Mouse (Mus musculus): ENCODE measurements around the gene Nrip1. TPM values are rescaled to one million over a fixed set of nuclear protein-coding genes. Genes with fewer than 3 reads are reported as not detected.

Gene Nrip1
- total RNA-seq, 1 experiment, result 11.8 TPM

- Histone ChIP-seq H3K4me3 (ENCODE audit: insufficient read depth in 1 of 2, low read depth in 1 of 2, low read length in 2 of 2, poor library complexity in 1 of 2, severe bottlenecking in 1 of 2) (no peak overlapping the region), H3K9ac (ENCODE audit: insufficient read depth, low read depth, low read length, poor library complexity, severe bottlenecking) (no peak overlapping the region), H3K9me3 (ENCODE audit: control insufficient read depth, insufficient read depth, low read depth, low read length) (no peaks in the 10 kb centered on the region), H3K36me3 (ENCODE audit: control insufficient read depth, insufficient read depth, low read length, poor library complexity, severe bottlenecking) (no peaks in the 10 kb centered on the region), H3K27ac (ENCODE audit: insufficient read depth, low read depth, low read length, poor library complexity, severe bottlenecking) (no peak overlapping the region), H3K4me1 (ENCODE audit: control insufficient read depth in 2 of 2, insufficient read depth in 2 of 2, low read length in 2 of 2, poor library complexity in 1 of 2) (no peaks in the 10 kb centered on the region)
- no peak for DNase-seq (ENCODE audit: low read depth, low spot score)
- TF ChIP-seq CHD2 (IDR thresholded peaks at IDR 0.05; ENCODE audit: low read depth, low read length) (no peak), ZC3H11A (IDR thresholded peaks at IDR 0.05; ENCODE audit: borderline replicate concordance, low read depth, low read length) (no peak), HCFC1 (IDR thresholded peaks at IDR 0.05; ENCODE audit: borderline replicate concordance, insufficient read depth, low read length) (no peak), ZNF384 (IDR thresholded peaks at IDR 0.05; ENCODE audit: low read depth, low read length) (no peak), MAFK (IDR thresholded peaks at IDR 0.05; ENCODE audit: insufficient read depth, low read depth, low read length) (no peak)
- in situ Hi-C loops (cut with MboI; ENCODE audit: low sequenced_read_pairs in 2 of 2, unreplicated experiment in 2 of 2), result no loop called here
These were observed 35.7 kb upstream of the Nrip1 start for GRCm38 (mm10) chr16:76409355-76409722.

- H3K4me1 ChIP-seq (ENCODE audit: control insufficient read depth in 2 of 2, insufficient read depth in 2 of 2, low read length in 2 of 2, poor library complexity in 1 of 2), result no peaks in the 10 kb centered on the region
- H3K27ac ChIP-seq (ENCODE audit: insufficient read depth, low read depth, low read length, poor library complexity, severe bottlenecking), result no peak overlapping the region
- H3K9ac ChIP-seq (ENCODE audit: insufficient read depth, low read depth, low read length, poor library complexity, severe bottlenecking), result no peak overlapping the region
- TF ChIP-seq HCFC1 (IDR thresholded peaks at IDR 0.05; ENCODE audit: borderline replicate concordance, insufficient read depth, low read length), result no peak
- no peak for TF ChIP-seq CHD2 (IDR thresholded peaks at IDR 0.05; ENCODE audit: low read depth, low read length)
- TF ChIP-seq ZNF384 (IDR thresholded peaks at IDR 0.05; ENCODE audit: low read depth, low read length), result no peak
- TF ChIP-seq ZC3H11A (IDR thresholded peaks at IDR 0.05; ENCODE audit: borderline replicate concordance, low read depth, low read length), result no peak
- no peak for TF ChIP-seq MAFK (IDR thresholded peaks at IDR 0.05; ENCODE audit: insufficient read depth, low read depth, low read length)
- no peaks in the 10 kb centered on the region for H3K36me3 ChIP-seq (ENCODE audit: control insufficient read depth, insufficient read depth, low read length, poor library complexity, severe bottlenecking)
- no peak overlapping the region for H3K4me3 ChIP-seq (ENCODE audit: insufficient read depth in 1 of 2, low read depth in 1 of 2, low read length in 2 of 2, poor library complexity in 1 of 2, severe bottlenecking in 1 of 2)
- H3K9me3 ChIP-seq (ENCODE audit: control insufficient read depth, insufficient read depth, low read depth, low read length), result no peaks in the 10 kb centered on the region
- no peak for DNase-seq (ENCODE audit: low read depth, low spot score)
- in situ Hi-C loops (cut with MboI; ENCODE audit: low sequenced_read_pairs in 2 of 2, unreplicated experiment in 2 of 2), result no loop called here
These were observed 35.2 kb upstream of the Nrip1 start for GRCm38 (mm10) chr16:76408696-76409354.

- H3K4me1 ChIP-seq (ENCODE audit: control insufficient read depth in 2 of 2, insufficient read depth in 2 of 2, low read length in 2 of 2, poor library complexity in 1 of 2), result no peaks in the 10 kb centered on the region
- TF ChIP-seq ZNF384 (IDR thresholded peaks at IDR 0.05; ENCODE audit: low read depth, low read length) (no peak), CHD2 (IDR thresholded peaks at IDR 0.05; ENCODE audit: low read depth, low read length) (no peak), MAFK (IDR thresholded peaks at IDR 0.05; ENCODE audit: insufficient read depth, low read depth, low read length) (no peak), HCFC1 (IDR thresholded peaks at IDR 0.05; ENCODE audit: borderline replicate concordance, insufficient read depth, low read length) (no peak), ZC3H11A (IDR thresholded peaks at IDR 0.05; ENCODE audit: borderline replicate concordance, low read depth, low read length) (no peak)
These were observed 34.6 kb upstream of the Nrip1 start for GRCm38 (mm10) chr16:76408241-76408640.

GRCm38 (mm10) chr16:76407321-76407920, 33.8 kb upstream of the Nrip1 start:
- Histone ChIP-seq H3K4me3 (ENCODE audit: insufficient read depth in 1 of 2, low read depth in 1 of 2, low read length in 2 of 2, poor library complexity in 1 of 2, severe bottlenecking in 1 of 2) (no peak overlapping the region), H3K4me1 (ENCODE audit: control insufficient read depth in 2 of 2, insufficient read depth in 2 of 2, low read length in 2 of 2, poor library complexity in 1 of 2) (no peaks in the 10 kb centered on the region), H3K27ac (ENCODE audit: insufficient read depth, low read depth, low read length, poor library complexity, severe bottlenecking) (no peak overlapping the region), H3K36me3 (ENCODE audit: control insufficient read depth, insufficient read depth, low read length, poor library complexity, severe bottlenecking) (no peaks in the 10 kb centered on the region), H3K9ac (ENCODE audit: insufficient read depth, low read depth, low read length, poor library complexity, severe bottlenecking) (no peak overlapping the region), H3K9me3 (ENCODE audit: control insufficient read depth, insufficient read depth, low read depth, low read length) (no peaks in the 10 kb centered on the region)
- in situ Hi-C loops (cut with MboI; ENCODE audit: low sequenced_read_pairs in 2 of 2, unreplicated experiment in 2 of 2), result no loop called here
- DNase-seq (ENCODE audit: low read depth, low spot score), result no peak
- TF ChIP-seq MAFK (IDR thresholded peaks at IDR 0.05; ENCODE audit: insufficient read depth, low read depth, low read length) (no peak), ZNF384 (IDR thresholded peaks at IDR 0.05; ENCODE audit: low read depth, low read length) (no peak), HCFC1 (IDR thresholded peaks at IDR 0.05; ENCODE audit: borderline replicate concordance, insufficient read depth, low read length) (no peak), ZC3H11A (IDR thresholded peaks at IDR 0.05; ENCODE audit: borderline replicate concordance, low read depth, low read length) (no peak), CHD2 (IDR thresholded peaks at IDR 0.05; ENCODE audit: low read depth, low read length) (no peak)

More at GRCm38 (mm10) chr16:76408241-76408640, 34.6 kb upstream of the Nrip1 start:
- H3K27ac ChIP-seq (ENCODE audit: insufficient read depth, low read depth, low read length, poor library complexity, severe bottlenecking), result no peak overlapping the region
- in situ Hi-C loops (cut with MboI; ENCODE audit: low sequenced_read_pairs in 2 of 2, unreplicated experiment in 2 of 2), result no loop called here
- H3K4me3 ChIP-seq (ENCODE audit: insufficient read depth in 1 of 2, low read depth in 1 of 2, low read length in 2 of 2, poor library complexity in 1 of 2, severe bottlenecking in 1 of 2), result no peak overlapping the region
- no peak overlapping the region for H3K9ac ChIP-seq (ENCODE audit: insufficient read depth, low read depth, low read length, poor library complexity, severe bottlenecking)
- no peaks in the 10 kb centered on the region for H3K9me3 ChIP-seq (ENCODE audit: control insufficient read depth, insufficient read depth, low read depth, low read length)
- H3K36me3 ChIP-seq (ENCODE audit: control insufficient read depth, insufficient read depth, low read length, poor library complexity, severe bottlenecking), result no peaks in the 10 kb centered on the region
- DNase-seq (ENCODE audit: low read depth, low spot score), result no peak
